Mouse (Mus musculus) testis, adult 2 months (tissue): ENCODE measurements around the gene Lpar6.

Experiments used
- CTCF ChIP-seq: fragments of 200-500 bp; IDR thresholded peaks from 2 replicates; pipeline ENCODE4 v1.5.1; 2012; ENCODE audit warnings: low read depth, mild to moderate bottlenecking, inconsistent platforms, low read length, moderate library complexity; ENCODE audit not compliant: control insufficient read depth, insufficient read depth, insufficient replicate concordance
- POLR2A ChIP-seq: fragments of 200-500 bp; IDR thresholded peaks from 2 replicates; pipeline ENCODE4 v1.6.1; 2012; ENCODE audit warnings: low read depth, mild to moderate bottlenecking, inconsistent platforms, low read length, moderate library complexity; ENCODE audit not compliant: control insufficient read depth

GRCm38 (mm10) chr14:73231286-73231982, 6.3 kb upstream of the Lpar6 start:
- TF ChIP-seq POLR2A (no peak), CTCF (no peak)
